Mouse (Mus musculus): ENCODE results near the gene Dst. TPM values are rescaled to one million over a fixed set of nuclear protein-coding genes. Genes with fewer than 3 reads are reported as not detected.

Dst gene
- polyA plus RNA-seq, 1 experiment from 2014 or later = 35.2 TPM

- H3K27ac ChIP-seq (replicated peaks) = no peak overlapping the region
- H3K4me1 ChIP-seq = no peaks in the 10 kb centered on the region
- H3K4me3 ChIP-seq = no peak overlapping the region
- WGBS = 92% methylated on average over 15 of the region's 15 CpGs
- H3K9ac ChIP-seq (replicated peaks) = no peak overlapping the region
- no peak overlapping the region for H3K4me2 ChIP-seq (replicated peaks)
- H3K27me3 ChIP-seq = no peaks in the 10 kb centered on the region
- H3K9me3 ChIP-seq = no peaks in the 10 kb centered on the region
- ATAC-seq (replicated peaks) = no peak
- H3K36me3 ChIP-seq = peaks cover 29% of the 10 kb centered on the region
Measured at GRCm38 (mm10) chr1:34245951-34246641, 338.1 kb downstream of the Dst start.

- H3K36me3 ChIP-seq = peaks cover 34% of the 10 kb centered on the region
- ATAC-seq (replicated peaks) = no peak
- 93% methylated on average over 8 of the region's 8 CpGs for WGBS
Measured at GRCm38 (mm10) chr1:34246642-34246987, 338.6 kb downstream of the Dst start.

GRCm38 (mm10) chr1:34251137-34251536, 343.1 kb downstream of the Dst start:
- Histone ChIP-seq H3K4me1 (no peaks in the 10 kb centered on the region), H3K27ac (replicated peaks) (no peak overlapping the region), H3K36me3 (peaks cover 42% of the 10 kb centered on the region), H3K9me3 (no peaks in the 10 kb centered on the region), H3K27me3 (no peaks in the 10 kb centered on the region), H3K4me3 (no peak overlapping the region), H3K4me2 (replicated peaks) (no peak overlapping the region), H3K9ac (replicated peaks) (no peak overlapping the region)
- 94% methylated on average over 13 of the region's 13 CpGs for WGBS
- no peak for ATAC-seq (replicated peaks)

More at GRCm38 (mm10) chr1:34246642-34246987, 338.6 kb downstream of the Dst start:
- Histone ChIP-seq H3K4me2 (replicated peaks) (no peak overlapping the region), H3K27me3 (no peaks in the 10 kb centered on the region), H3K9me3 (no peaks in the 10 kb centered on the region), H3K27ac (replicated peaks) (no peak overlapping the region), H3K4me3 (no peak overlapping the region), H3K4me1 (no peaks in the 10 kb centered on the region), H3K9ac (replicated peaks) (no peak overlapping the region)

GRCm38 (mm10) chr1:34252267-34252666, 344.2 kb downstream of the Dst start:
- WGBS = 94% methylated on average over 8 of the region's 8 CpGs
- no peak overlapping the region for H3K27ac ChIP-seq (replicated peaks)
- no peaks in the 10 kb centered on the region for H3K9me3 ChIP-seq
- no peak overlapping the region for H3K4me3 ChIP-seq
- H3K27me3 ChIP-seq = no peaks in the 10 kb centered on the region
- ATAC-seq (replicated peaks) = no peak
- no peaks in the 10 kb centered on the region for H3K4me1 ChIP-seq
- H3K4me2 ChIP-seq (replicated peaks) = no peak overlapping the region
- no peak overlapping the region for H3K9ac ChIP-seq (replicated peaks)
- H3K36me3 ChIP-seq = peaks cover 50% of the 10 kb centered on the region

GRCm38 (mm10) chr1:34253876-34254275, 345.9 kb downstream of the Dst start:
- no peak overlapping the region for H3K4me3 ChIP-seq
- H3K4me2 ChIP-seq (replicated peaks) = no peak overlapping the region
- peaks cover 56% of the 10 kb centered on the region for H3K36me3 ChIP-seq
- 87% methylated on average over 7 of the region's 7 CpGs for WGBS
- no peak overlapping the region for H3K27ac ChIP-seq (replicated peaks)
- no peaks in the 10 kb centered on the region for H3K9me3 ChIP-seq
- no peaks in the 10 kb centered on the region for H3K4me1 ChIP-seq
- H3K9ac ChIP-seq (replicated peaks) = no peak overlapping the region
- no peaks in the 10 kb centered on the region for H3K27me3 ChIP-seq
- ATAC-seq (replicated peaks) = no peak

- 84% methylated on average over 8 of the region's 8 CpGs for WGBS
- no peak for ATAC-seq (replicated peaks)
- Histone ChIP-seq H3K4me3 (no peak overlapping the region), H3K36me3 (peaks cover 65% of the 10 kb centered on the region), H3K9ac (replicated peaks) (no peak overlapping the region), H3K27ac (replicated peaks) (no peak overlapping the region), H3K4me1 (no peaks in the 10 kb centered on the region), H3K9me3 (no peaks in the 10 kb centered on the region), H3K27me3 (no peaks in the 10 kb centered on the region), H3K4me2 (replicated peaks) (no peak overlapping the region)
Measured at GRCm38 (mm10) chr1:34259898-34260297, 351.9 kb downstream of the Dst start.

GRCm38 (mm10) chr1:34261011-34261410, 353.0 kb downstream of the Dst start:
- no peak for ATAC-seq (replicated peaks)
- Histone ChIP-seq H3K4me3 (no peak overlapping the region), H3K27ac (replicated peaks) (no peak overlapping the region), H3K4me1 (no peaks in the 10 kb centered on the region), H3K27me3 (no peaks in the 10 kb centered on the region), H3K9me3 (no peaks in the 10 kb centered on the region), H3K36me3 (peaks cover 74% of the 10 kb centered on the region), H3K4me2 (replicated peaks) (no peak overlapping the region), H3K9ac (replicated peaks) (no peak overlapping the region)
- 90% methylated on average over 12 of the region's 12 CpGs for WGBS

GRCm38 (mm10) chr1:34268520-34268919, 360.5 kb downstream of the Dst start:
- Histone ChIP-seq H3K4me1 (no peaks in the 10 kb centered on the region), H3K4me2 (replicated peaks) (no peak overlapping the region), H3K4me3 (no peak overlapping the region), H3K27me3 (no peaks in the 10 kb centered on the region), H3K36me3 (peaks cover 82% of the 10 kb centered on the region), H3K9ac (replicated peaks) (no peak overlapping the region), H3K9me3 (no peaks in the 10 kb centered on the region), H3K27ac (replicated peaks) (no peak overlapping the region)
- WGBS = 79% methylated on average over 13 of the region's 13 CpGs
- no peak for ATAC-seq (replicated peaks)

- H3K9me3 ChIP-seq = no peaks in the 10 kb centered on the region
- H3K36me3 ChIP-seq = peaks cover 80% of the 10 kb centered on the region
- H3K9ac ChIP-seq (replicated peaks) = no peak overlapping the region
- no peaks in the 10 kb centered on the region for H3K27me3 ChIP-seq
- no peak overlapping the region for H3K4me2 ChIP-seq (replicated peaks)
- ATAC-seq (replicated peaks) = no peak
- no peak overlapping the region for H3K4me3 ChIP-seq
- no peaks in the 10 kb centered on the region for H3K4me1 ChIP-seq
- no peak overlapping the region for H3K27ac ChIP-seq (replicated peaks)
- WGBS = 84% methylated on average over 11 of the region's 11 CpGs
Measured at GRCm38 (mm10) chr1:34269578-34269977, 361.6 kb downstream of the Dst start.

- 94% methylated on average over 12 of the region's 12 CpGs for WGBS
- Histone ChIP-seq H3K4me3 (no peak overlapping the region), H3K4me2 (replicated peaks) (no peak overlapping the region), H3K9me3 (no peaks in the 10 kb centered on the region), H3K4me1 (no peaks in the 10 kb centered on the region), H3K9ac (replicated peaks) (no peak overlapping the region), H3K36me3 (peaks cover 74% of the 10 kb centered on the region), H3K27ac (replicated peaks) (no peak overlapping the region), H3K27me3 (no peaks in the 10 kb centered on the region)
- no peak for ATAC-seq (replicated peaks)
Measured at GRCm38 (mm10) chr1:34273922-34274321, 365.9 kb downstream of the Dst start.

GRCm38 (mm10) chr1:34275787-34276186, 367.8 kb downstream of the Dst start:
- H3K27ac ChIP-seq (replicated peaks) = no peak overlapping the region
- H3K9ac ChIP-seq (replicated peaks) = no peak overlapping the region
- H3K36me3 ChIP-seq = peaks cover 57% of the 10 kb centered on the region
- no peak overlapping the region for H3K4me3 ChIP-seq
- H3K27me3 ChIP-seq = no peaks in the 10 kb centered on the region
- no peaks in the 10 kb centered on the region for H3K4me1 ChIP-seq
- no peak for ATAC-seq (replicated peaks)
- 93% methylated on average over 13 of the region's 13 CpGs for WGBS
- no peak overlapping the region for H3K4me2 ChIP-seq (replicated peaks)
- no peaks in the 10 kb centered on the region for H3K9me3 ChIP-seq

GRCm38 (mm10) chr1:34276756-34277155, 368.7 kb downstream of the Dst start:
- WGBS = 91% methylated on average over 7 of the region's 7 CpGs
- ATAC-seq (replicated peaks) = no peak
- Histone ChIP-seq H3K27me3 (no peaks in the 10 kb centered on the region), H3K4me2 (replicated peaks) (no peak overlapping the region), H3K9ac (replicated peaks) (no peak overlapping the region), H3K27ac (replicated peaks) (no peak overlapping the region), H3K9me3 (no peaks in the 10 kb centered on the region), H3K36me3 (peaks cover 51% of the 10 kb centered on the region), H3K4me3 (no peak overlapping the region), H3K4me1 (no peaks in the 10 kb centered on the region)

GRCm38 (mm10) chr1:34277259-34277658, 369.2 kb downstream of the Dst start:
- no peak overlapping the region for H3K9ac ChIP-seq (replicated peaks)
- no peak overlapping the region for H3K4me2 ChIP-seq (replicated peaks)
- no peaks in the 10 kb centered on the region for H3K9me3 ChIP-seq
- no peaks in the 10 kb centered on the region for H3K4me1 ChIP-seq
- no peak overlapping the region for H3K4me3 ChIP-seq
- no peak overlapping the region for H3K27ac ChIP-seq (replicated peaks)
- ATAC-seq (replicated peaks) = no peak
- H3K36me3 ChIP-seq = peaks cover 50% of the 10 kb centered on the region
- no peaks in the 10 kb centered on the region for H3K27me3 ChIP-seq
- whole genome bisulfite sequencing = 83% methylated on average over 8 of the region's 8 CpGs
